Mouse (Mus musculus) heart, adult 8-10 months (tissue): ENCODE measurements around the gene Spi1. TPM values are rescaled to one million over a fixed set of nuclear protein-coding genes. Genes with fewer than 3 reads are reported as not detected.

Experiments used
- DNase-seq: peaks from one replicate; pipeline ENCODE4 v3.0.0; 2022; ENCODE audit warnings: low spot score
- total RNA-seq, 4 experiments: library from RNA; stranded (reverse); gene quantifications; 2 replicates each; pipeline ENCODE4 v1.2.4; 2022

Gene Spi1
- total RNA-seq, 4 experiments from 2014 or later, result 2.8 to 6.1 (median 3.2) TPM

GRCm38 (mm10) chr2:91123521-91123920 lies 41.3 kb downstream of the Spi1 start:
- DNase-seq, result no peak

- no peak for DNase-seq
These were observed 42.9 kb downstream of the Spi1 start for GRCm38 (mm10) chr2:91125101-91125500.

GRCm38 (mm10) chr2:91128761-91129160 lies 46.6 kb downstream of the Spi1 start:
- DNase-seq, result no peak

GRCm38 (mm10) chr2:91130126-91130525 lies 47.9 kb downstream of the Spi1 start:
- DNase-seq, result no peak

- DNase-seq, result no peak
These were observed 49.1 kb downstream of the Spi1 start for GRCm38 (mm10) chr2:91131251-91131650.

GRCm38 (mm10) chr2:91132035-91132434 lies 49.8 kb downstream of the Spi1 start:
- DNase-seq, result no peak

- no peak for DNase-seq
These were observed 54.6 kb downstream of the Spi1 start for GRCm38 (mm10) chr2:91136513-91137412.

GRCm38 (mm10) chr2:91137481-91137880 lies 55.3 kb downstream of the Spi1 start:
- DNase-seq, result no peak

GRCm38 (mm10) chr2:91139311-91139710 lies 57.1 kb downstream of the Spi1 start:
- no peak for DNase-seq

- DNase-seq, result no peak
These were observed 57.6 kb downstream of the Spi1 start for GRCm38 (mm10) chr2:91139764-91140163.

- DNase-seq, result no peak
These were observed 60.7 kb downstream of the Spi1 start for GRCm38 (mm10) chr2:91142920-91143319.

- no peak for DNase-seq
These were observed 61.2 kb downstream of the Spi1 start for GRCm38 (mm10) chr2:91143401-91143800.

- DNase-seq, result no peak
These were observed 65.9 kb downstream of the Spi1 start for GRCm38 (mm10) chr2:91148101-91148500.

- no peak for DNase-seq
These were observed 69.1 kb downstream of the Spi1 start for GRCm38 (mm10) chr2:91151331-91151730.

- no peak for DNase-seq
These were observed 70.7 kb downstream of the Spi1 start for GRCm38 (mm10) chr2:91152885-91153377.

- DNase-seq, result no peak
These were observed 71.9 kb downstream of the Spi1 start for GRCm38 (mm10) chr2:91154091-91154490.

GRCm38 (mm10) chr2:91157002-91157752 lies 75.0 kb downstream of the Spi1 start:
- DNase-seq, result no peak

- no peak for DNase-seq
These were observed 78.4 kb downstream of the Spi1 start for GRCm38 (mm10) chr2:91160591-91160990.

- DNase-seq, result no peak
These were observed 80.8 kb downstream of the Spi1 start for GRCm38 (mm10) chr2:91162952-91163351.

- DNase-seq, result no peak
These were observed 81.3 kb downstream of the Spi1 start for GRCm38 (mm10) chr2:91163532-91163931.

- DNase-seq, result no peak
These were observed 82.8 kb downstream of the Spi1 start for GRCm38 (mm10) chr2:91164991-91165390.
